Mouse (Mus musculus) stomach, embryonic 14.5 days (tissue): Measurements from ENCODE around the gene Caly. TPM values are rescaled to one million over a fixed set of nuclear protein-coding genes. Genes with fewer than 3 reads are reported as not detected.

Experiments
- ATAC-seq: fragments of 200-750 bp; cut with Nextera tagmentation; 2 replicates; pipeline ENCODE4 v1.8.0; 2017; ENCODE audit warnings: low read depth, moderate TSS enrichment; ENCODE audit not compliant: insufficient number of reproducible peaks, insufficient read depth, low FRiP score
- H3K27ac ChIP-seq: fragments of 300-500 bp; sonication (generic); 2 replicates; pipeline ENCODE4 v1.5.1; 2014; ENCODE audit warnings: mild to moderate bottlenecking, low read length, moderate library complexity, mixed read lengths
- H3K27me3 ChIP-seq: fragments of 300-500 bp; sonication (generic); 2 replicates; pipeline ENCODE4 v1.6.1; 2014; ENCODE audit warnings: low read length, control low read depth, mixed read lengths; ENCODE audit not compliant: control insufficient read depth, insufficient read depth
- H3K36me3 ChIP-seq: fragments of 300-500 bp; sonication (generic); 2 replicates; pipeline ENCODE4 v1.6.1; 2014; ENCODE audit warnings: mild to moderate bottlenecking, control low read depth, low read length, moderate library complexity, mixed read lengths; ENCODE audit not compliant: control insufficient read depth, insufficient read depth
- H3K4me1 ChIP-seq: fragments of 300-500 bp; sonication (generic); 2 replicates; pipeline ENCODE4 v1.6.1; 2014; ENCODE audit warnings: low read length, control low read depth, mixed read lengths; ENCODE audit not compliant: control insufficient read depth, insufficient read depth
- H3K4me2 ChIP-seq: fragments of 300-500 bp; sonication (generic); replicated peaks from 2 replicates; pipeline ENCODE4 v1.6.1; 2014; ENCODE audit warnings: low read depth, low read length, control low read depth
- H3K4me3 ChIP-seq: fragments of 300-500 bp; sonication (generic); 2 replicates; pipeline ENCODE4 v1.5.1; 2014; ENCODE audit warnings: low read depth, low read length, control low read depth
- H3K9ac ChIP-seq: fragments of 300-500 bp; sonication (generic); replicated peaks from 2 replicates; pipeline ENCODE4 v1.6.1; 2014; ENCODE audit warnings: low read depth, mild to moderate bottlenecking, control low read depth, low read length, moderate library complexity, mixed read lengths
- H3K9me3 ChIP-seq: fragments of 300-500 bp; sonication (generic); 2 replicates; pipeline ENCODE4 v1.6.1; 2016; ENCODE audit warnings: low read depth, low read length, control low read depth; ENCODE audit not compliant: control insufficient read depth
- WGBS: fragments of 180-500 bp; shearing (Covaris S2); extraction: QIAGEN DNeasy Blood & Tissue Kit; methylation state at CpG from one replicate; pipeline ENCODE4 v1.1.7; 2014; 5-methylcytosine and 5-hydroxymethylcytosine counted together
- polyA plus RNA-seq: library from polyadenylated mRNA; unstranded; fragments of >200 nt; fragmentation: Nextera tagmentation; extraction: Ambion mirVana; gene quantifications from 2 replicates; pipeline ENCODE4 v1.2.1, GENCODE M21; 2014

The Caly gene
- polyA plus RNA-seq, 1 experiment from 2014 or later, result 3.8 TPM

GRCm38 (mm10) chr7:140077698-140078097 is 4.7 kb downstream of the Caly start:
- no peak for ATAC-seq
- Histone ChIP-seq H3K4me1 (no peaks in the 10 kb centered on the region), H3K9ac (no peak overlapping the region), H3K9me3 (no peaks in the 10 kb centered on the region), H3K27me3 (peaks cover 12% of the 10 kb centered on the region), H3K36me3 (no peaks in the 10 kb centered on the region), H3K4me3 (no peak overlapping the region), H3K27ac (no peak overlapping the region), H3K4me2 (no peak overlapping the region)
- 69% methylated on average over 6 of the region's 6 CpGs for WGBS

- no peaks in the 10 kb centered on the region for H3K36me3 ChIP-seq
- no peaks in the 10 kb centered on the region for H3K4me1 ChIP-seq
- H3K9me3 ChIP-seq, result no peaks in the 10 kb centered on the region
- WGBS, result 38% methylated on average over 36 of the region's 39 CpGs
- no peaks in the 10 kb centered on the region for H3K27me3 ChIP-seq
- H3K4me3 ChIP-seq, result peak overlapping the region; percentile 7; the same call in 1 of the 2 replicates
- H3K9ac ChIP-seq, result no peak overlapping the region; the same call in 1 of the 2 replicates
- H3K27ac ChIP-seq, result no peak overlapping the region
- ATAC-seq, result no peak
- H3K4me2 ChIP-seq, result peak overlapping the region; percentile 37
Measured at GRCm38 (mm10) chr7:140070042-140070711, 12.2 kb downstream of the Caly start.

GRCm38 (mm10) chr7:140067397-140067796 is 15.0 kb downstream of the Caly start:
- ATAC-seq, result no peak

GRCm38 (mm10) chr7:140063092-140063491 is 19.3 kb downstream of the Caly start:
- Histone ChIP-seq H3K4me1 (peaks cover 9% of the 10 kb centered on the region; the same call in 1 of the 2 replicates), H3K9me3 (no peaks in the 10 kb centered on the region), H3K4me2 (no peak overlapping the region), H3K27ac (no peak overlapping the region), H3K27me3 (peaks cover 31% of the 10 kb centered on the region), H3K9ac (no peak overlapping the region), H3K4me3 (no peak overlapping the region), H3K36me3 (no peaks in the 10 kb centered on the region)
- 22% methylated on average over 7 of the region's 7 CpGs for WGBS
- ATAC-seq, result no peak

More at GRCm38 (mm10) chr7:140067397-140067796, 15.0 kb downstream of the Caly start:
- H3K27me3 ChIP-seq, result 0 out of 2 replicates have a peak, but pooled peaks cover 6% of the 10 kb centered on the region
- H3K9me3 ChIP-seq, result no peaks in the 10 kb centered on the region
- no peak overlapping the region for H3K4me2 ChIP-seq
- H3K27ac ChIP-seq, result no peak overlapping the region
- no peaks in the 10 kb centered on the region for H3K4me1 ChIP-seq
- H3K36me3 ChIP-seq, result no peaks in the 10 kb centered on the region
- H3K4me3 ChIP-seq, result no peak overlapping the region
- no peak overlapping the region for H3K9ac ChIP-seq
- WGBS, result 65% methylated on average over 6 of the region's 6 CpGs

- 18% methylated on average over 11 of the region's 11 CpGs for WGBS
- Histone ChIP-seq H3K9me3 (no peaks in the 10 kb centered on the region), H3K9ac (no peak overlapping the region), H3K36me3 (no peaks in the 10 kb centered on the region), H3K27ac (no peak overlapping the region), H3K4me1 (peaks cover 9% of the 10 kb centered on the region; the same call in 1 of the 2 replicates), H3K4me2 (no peak overlapping the region), H3K4me3 (no peak overlapping the region), H3K27me3 (peaks cover 36% of the 10 kb centered on the region)
- ATAC-seq, result no peak
Measured at GRCm38 (mm10) chr7:140062307-140062706, 20.0 kb downstream of the Caly start.

GRCm38 (mm10) chr7:140061832-140062130 is 20.6 kb downstream of the Caly start:
- H3K4me2 ChIP-seq, result peak overlapping the region; percentile 48
- no peaks in the 10 kb centered on the region for H3K9me3 ChIP-seq
- H3K4me1 ChIP-seq, result peaks cover 9% of the 10 kb centered on the region; the same call in 1 of the 2 replicates
- no peak overlapping the region for H3K9ac ChIP-seq
- H3K27me3 ChIP-seq, result peaks cover 42% of the 10 kb centered on the region
- H3K4me3 ChIP-seq, result peak overlapping the region; percentile 30; the same call in 1 of the 2 replicates
- WGBS, result 3% methylated on average over 6 of the region's 6 CpGs
- ATAC-seq, result no peak
- H3K27ac ChIP-seq, result no peak overlapping the region
- H3K36me3 ChIP-seq, result no peaks in the 10 kb centered on the region

GRCm38 (mm10) chr7:140060936-140061831 is 21.2 kb downstream of the Caly start:
- under 1% methylated on average over 47 of the region's 47 CpGs for WGBS
- no peaks in the 10 kb centered on the region for H3K9me3 ChIP-seq
- no peak overlapping the region for H3K9ac ChIP-seq
- peaks cover 9% of the 10 kb centered on the region; the same call in 1 of the 2 replicates for H3K4me1 ChIP-seq
- ATAC-seq, result peak; percentile 29; the same call in 1 of the 2 replicates
- H3K27ac ChIP-seq, result no peak overlapping the region
- no peaks in the 10 kb centered on the region for H3K36me3 ChIP-seq
- H3K27me3 ChIP-seq, result peaks cover 46% of the 10 kb centered on the region
- H3K4me3 ChIP-seq, result peak overlapping the region; percentile 30
- H3K4me2 ChIP-seq, result peak overlapping the region; percentile 48

GRCm38 (mm10) chr7:140059601-140060000 is 22.7 kb downstream of the Caly start:
- no peaks in the 10 kb centered on the region for H3K9me3 ChIP-seq
- peaks cover 43% of the 10 kb centered on the region for H3K27me3 ChIP-seq
- no peak overlapping the region for H3K27ac ChIP-seq
- no peak overlapping the region for H3K4me3 ChIP-seq
- no peaks in the 10 kb centered on the region for H3K36me3 ChIP-seq
- no peak for ATAC-seq
- H3K4me2 ChIP-seq, result no peak overlapping the region
- 38% methylated on average over 4 of the region's 4 CpGs for WGBS
- no peak overlapping the region for H3K9ac ChIP-seq
- H3K4me1 ChIP-seq, result peaks cover 9% of the 10 kb centered on the region; the same call in 1 of the 2 replicates
